Mouse (Mus musculus) liver, postnatal 0 days (tissue): ENCODE results near the gene Selp.

ENCODE experiments used
- CTCF ChIP-seq: sonication (generic); IDR thresholded peaks from 2 replicates; pipeline ENCODE4 v1.5.1; 2016; ENCODE audit warnings: antibody characterized with exemption, low read depth
- EP300 ChIP-seq: IDR thresholded peaks from 2 replicates; pipeline ENCODE4 v1.6.1; 2016; ENCODE audit warnings: antibody characterized with exemption, low read depth, mild to moderate bottlenecking

DNA sequence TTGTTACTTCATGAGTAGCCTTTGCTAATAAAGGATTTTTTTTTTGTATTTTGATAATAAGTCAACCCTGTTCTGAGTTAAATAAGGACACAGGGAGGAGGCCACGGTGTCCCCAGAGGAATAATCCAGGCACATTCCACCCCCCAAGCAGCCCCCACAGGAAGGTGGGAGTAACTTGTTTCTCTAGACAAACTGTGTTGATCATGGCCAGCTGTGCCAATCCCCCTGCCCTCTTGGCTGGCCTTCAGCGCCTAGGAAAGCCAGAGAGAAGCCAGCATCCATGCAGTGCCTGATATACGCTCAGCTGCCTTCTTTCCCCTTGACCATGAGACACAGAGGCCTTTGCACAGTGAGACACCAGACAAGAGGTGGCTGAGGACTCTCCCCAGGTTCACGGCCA lies 84.5 kb downstream of the Selp start:
- TF ChIP-seq CTCF, result no peak
- no peak for TF ChIP-seq EP300
